Mouse (Mus musculus): Measurements from ENCODE around the gene Atraid. TPM values are rescaled to one million over a fixed set of nuclear protein-coding genes. Genes with fewer than 3 reads are reported as not detected.
"Not testable (repeated sequence)": the region's sequence is repeated elsewhere in the genome, so short reads cannot be mapped to it uniquely, and the experiment has no call there.

Gene Atraid
- polyA plus RNA-seq, 1 experiment from 2014 or later: 163 TPM

DNA sequence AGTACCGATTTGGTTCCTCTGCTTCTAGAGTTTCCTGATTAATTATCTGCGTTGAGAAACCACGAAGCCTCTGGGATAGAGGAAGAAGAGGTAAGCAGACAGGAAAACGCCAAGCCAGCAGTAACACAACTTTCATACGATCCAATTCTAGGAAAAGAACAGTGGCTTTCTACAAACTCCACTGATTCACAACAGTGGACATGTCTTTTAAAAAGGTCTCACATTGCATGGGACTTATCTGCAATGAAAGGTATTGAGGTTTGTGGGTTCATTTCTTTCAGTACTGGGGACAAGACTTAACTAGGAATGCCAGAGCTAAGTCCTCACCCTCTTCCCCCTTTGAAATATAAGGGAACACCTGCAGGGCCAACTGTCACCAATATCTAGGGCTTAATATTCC lies 1.0 kb upstream of the Atraid start:
- Histone ChIP-seq H3K27ac (replicated peaks; ENCODE audit: low read depth, low read length) (no peak overlapping the region), H3K4me3 (replicated peaks; ENCODE audit: low read depth, low read length) (peak overlapping the region; percentile 59), H3K27me3 (ENCODE audit: control insufficient read depth, insufficient read depth, low read length) (no peaks in the 10 kb centered on the region), H3K4me1 (ENCODE audit: control insufficient read depth, insufficient read depth, low read length) (peaks cover 6% of the 10 kb centered on the region; the same call in 1 of the 2 replicates), H3K9me3 (ENCODE audit: control insufficient read depth, low read length) (no peaks in the 10 kb centered on the region), H3K36me3 (ENCODE audit: control insufficient read depth, insufficient read depth, low read length) (peaks cover 30% of the 10 kb centered on the region), H3K9ac (replicated peaks; ENCODE audit: low read length) (peak overlapping the region; percentile 73; the same call in 1 of the 2 replicates), H3K4me2 (ENCODE audit: low read length) (peak overlapping the region; percentile 62)
- DNase-seq (no peak), ATAC-seq (ENCODE audit: low FRiP score, low TSS enrichment) (no peak)
- WGBS: 89% methylated on average over 5 of the region's 5 CpGs

DNA sequence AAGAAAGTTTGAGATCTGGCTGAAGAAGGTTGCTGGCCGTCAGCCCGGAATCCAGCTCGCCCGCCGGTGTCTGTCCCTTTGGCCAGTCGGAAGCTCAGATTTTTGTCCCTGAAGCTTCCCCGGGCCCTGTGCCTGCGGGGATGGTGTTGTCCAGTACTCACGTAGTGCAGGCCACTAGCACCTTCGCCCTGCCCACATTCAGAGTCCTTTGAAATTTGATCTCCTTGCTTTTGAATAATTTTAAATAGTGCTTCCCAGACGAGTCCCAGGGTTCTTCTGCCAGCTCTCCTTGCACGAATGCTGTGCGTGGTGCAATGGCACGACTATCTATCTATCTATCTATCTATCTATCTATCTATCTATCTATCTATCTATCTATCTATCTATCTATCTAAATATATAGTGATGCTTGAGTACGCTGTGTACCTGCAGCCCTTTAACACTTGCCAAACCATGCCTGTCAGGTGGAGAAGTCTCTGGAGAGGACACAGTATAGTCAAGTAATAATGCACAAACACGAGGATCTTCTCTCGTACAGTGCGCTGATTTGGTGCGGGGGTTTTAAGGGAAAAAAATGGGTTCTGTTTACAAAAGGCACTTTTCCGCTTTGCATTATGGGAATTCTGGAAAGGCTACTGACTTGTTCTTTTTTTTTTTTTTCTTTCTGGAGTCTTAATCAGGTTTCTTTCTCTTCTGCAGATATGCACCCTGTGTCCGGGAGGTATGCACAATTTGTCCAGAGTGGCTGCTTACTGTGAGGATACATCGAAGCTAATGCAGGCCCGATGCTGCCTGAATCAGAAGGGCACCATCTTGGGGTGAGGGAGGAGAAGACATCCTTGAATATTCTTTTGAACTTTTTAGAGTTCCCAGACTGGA lies 890 bp downstream of the Atraid start, which contains the start of gene Slc5a6:
Slc5a6 (minus strand) TSS at position 162 of the 879 bp plus-strand sequence.
- H3K36me3 ChIP-seq (ENCODE audit: control insufficient read depth, insufficient read depth, low read length): peaks cover 19% of the 10 kb centered on the region
- ATAC-seq (ENCODE audit: low FRiP score, low TSS enrichment) (peak; percentile 29; the same call in 1 of the 2 replicates), DNase-seq (peak; percentile 77)
- H3K27me3 ChIP-seq (ENCODE audit: control insufficient read depth, insufficient read depth, low read length): no peaks in the 10 kb centered on the region
- peak within 1 kb of the TSS; percentile 62 for H3K4me2 ChIP-seq (ENCODE audit: low read length)
- H3K9ac ChIP-seq (replicated peaks; ENCODE audit: low read length): peak within 1 kb of the TSS; percentile 73
- WGBS: under 1% methylated on average over 23 of the region's 23 CpGs
- peaks cover 9% of the 10 kb centered on the region for H3K4me1 ChIP-seq (ENCODE audit: control insufficient read depth, insufficient read depth, low read length)
- H3K9me3 ChIP-seq (ENCODE audit: control insufficient read depth, low read length): no peaks in the 10 kb centered on the region
- H3K27ac ChIP-seq (replicated peaks; ENCODE audit: low read depth, low read length): peak within 1 kb of the TSS; percentile 95
- peak within 1 kb of the TSS; percentile 59 for H3K4me3 ChIP-seq (replicated peaks; ENCODE audit: low read depth, low read length)

DNA sequence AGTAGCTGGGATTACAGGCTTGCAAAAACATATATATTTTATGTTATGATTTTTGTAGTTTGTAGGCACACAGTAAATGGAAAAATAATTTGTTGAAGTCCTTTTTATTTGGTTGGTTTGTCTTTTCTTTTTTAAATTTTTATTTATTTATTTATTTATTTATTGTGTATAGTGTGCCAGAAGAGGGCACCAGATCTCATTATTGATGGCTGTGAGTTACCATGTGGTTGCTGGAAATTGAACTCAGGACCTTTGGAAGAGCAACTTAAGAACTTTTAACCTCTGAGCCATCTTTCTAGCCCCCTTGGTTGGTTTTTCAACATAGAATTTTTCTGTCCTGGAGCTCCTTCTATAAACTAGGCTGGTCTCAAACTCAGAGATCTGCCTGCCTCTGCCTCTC lies 2.3 kb downstream of the Atraid start:
- H3K9ac ChIP-seq (replicated peaks; ENCODE audit: low read length): no peak overlapping the region
- no peak for ATAC-seq (ENCODE audit: low FRiP score, low TSS enrichment)
- H3K4me1 ChIP-seq (ENCODE audit: control insufficient read depth, insufficient read depth, low read length): peaks cover 14% of the 10 kb centered on the region
- H3K4me3 ChIP-seq (replicated peaks; ENCODE audit: low read depth, low read length): no peak overlapping the region
- no peak for DNase-seq
- no peak overlapping the region for H3K4me2 ChIP-seq (ENCODE audit: low read length)
- H3K27ac ChIP-seq (replicated peaks; ENCODE audit: low read depth, low read length): no peak overlapping the region
- 0 out of 2 replicates have a peak, but pooled peaks cover 7% of the 10 kb centered on the region for H3K36me3 ChIP-seq (ENCODE audit: control insufficient read depth, insufficient read depth, low read length)
- H3K27me3 ChIP-seq (ENCODE audit: control insufficient read depth, insufficient read depth, low read length): no peaks in the 10 kb centered on the region
- H3K9me3 ChIP-seq (ENCODE audit: control insufficient read depth, low read length): no peaks in the 10 kb centered on the region

DNA sequence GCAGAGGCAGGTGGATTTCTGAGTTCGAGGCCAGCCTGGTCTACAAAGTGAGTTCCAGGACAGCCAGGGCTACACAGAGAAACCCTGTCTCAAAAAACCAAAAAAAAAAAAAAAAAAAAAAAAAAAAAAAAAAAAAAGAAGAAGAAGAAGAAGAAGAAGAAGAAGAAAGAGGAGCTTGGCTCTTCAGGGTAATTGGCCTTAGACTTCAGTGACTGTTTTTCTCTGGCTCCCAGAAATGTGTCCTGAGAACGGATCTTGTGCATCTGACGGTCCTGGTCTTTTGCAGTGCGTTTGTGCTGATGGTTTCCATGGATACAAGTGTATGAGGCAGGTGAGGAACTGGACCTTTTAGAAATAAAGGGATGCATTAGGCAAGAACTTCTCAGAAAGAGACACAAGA lies 5.6 kb downstream of the Atraid start:
- H3K4me2 ChIP-seq (ENCODE audit: low read length): peak overlapping the region; percentile 96
- peak overlapping the region; percentile 63 for H3K4me3 ChIP-seq (replicated peaks; ENCODE audit: low read depth, low read length)
- ATAC-seq (ENCODE audit: low FRiP score, low TSS enrichment); H3K27me3 ChIP-seq (ENCODE audit: control insufficient read depth, insufficient read depth, low read length); H3K9me3 ChIP-seq (ENCODE audit: control insufficient read depth, low read length); DNase-seq: not testable (repeated sequence)
- peaks cover 15% of the 10 kb centered on the region for H3K4me1 ChIP-seq (ENCODE audit: control insufficient read depth, insufficient read depth, low read length)
- 57% methylated on average over 4 of the region's 4 CpGs for WGBS
- peak overlapping the region; percentile 77 for H3K9ac ChIP-seq (replicated peaks; ENCODE audit: low read length)
- peak overlapping the region; percentile 78 for H3K27ac ChIP-seq (replicated peaks; ENCODE audit: low read depth, low read length)
- peaks cover 11% of the 10 kb centered on the region; the same call in 1 of the 2 replicates for H3K36me3 ChIP-seq (ENCODE audit: control insufficient read depth, insufficient read depth, low read length)

DNA sequence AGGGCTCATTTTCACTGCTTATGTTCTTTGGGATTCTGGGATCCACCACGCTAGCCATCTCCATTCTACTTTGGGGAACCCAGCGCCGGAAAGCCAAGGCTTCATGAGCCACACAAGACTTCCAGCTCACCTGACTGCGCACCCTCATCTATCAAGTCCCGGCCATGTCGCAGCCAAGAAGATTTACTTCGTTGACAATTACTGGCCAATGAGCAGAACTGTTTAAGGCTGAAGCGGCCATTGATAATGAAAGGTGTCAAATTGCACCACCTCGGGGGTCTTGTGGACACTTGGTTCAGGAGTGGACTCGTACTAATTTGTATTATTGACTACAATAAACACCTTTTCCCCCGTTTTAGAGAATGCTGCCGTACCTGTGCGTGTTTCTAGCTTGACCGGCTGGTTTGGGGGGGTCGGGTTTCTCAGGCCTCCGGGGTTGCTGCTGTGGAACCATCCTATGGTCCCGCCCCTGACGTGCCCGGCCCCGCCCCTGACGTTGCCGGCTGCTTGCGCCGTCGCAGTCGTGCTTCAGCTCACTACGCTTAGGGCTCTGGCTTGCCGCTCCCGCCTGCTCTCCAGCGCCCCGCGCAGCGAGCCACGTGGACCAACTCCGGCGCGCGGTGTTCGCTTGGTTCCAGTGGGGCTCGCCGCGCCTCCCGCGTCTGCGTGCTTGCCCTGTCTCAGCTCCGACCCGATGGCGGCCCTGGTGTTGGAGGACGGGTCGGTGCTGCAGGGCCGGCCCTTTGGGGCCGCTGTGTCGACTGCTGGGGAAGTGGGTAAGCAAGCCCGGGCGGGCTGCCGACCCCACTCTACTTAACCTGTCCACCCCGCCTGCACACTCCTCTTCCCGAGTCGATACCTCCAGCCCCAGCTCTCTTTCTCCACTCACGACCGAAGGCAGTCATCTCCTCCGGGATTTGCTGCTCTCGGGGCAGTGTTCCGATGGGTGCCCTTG lies 6.4 kb downstream of the Atraid start, which contains the start of gene Cad:
Cad (plus strand) TSS at position 520 of the 955 bp plus-strand sequence.
- peak within 1 kb of the TSS; percentile 96 for H3K4me2 ChIP-seq (ENCODE audit: low read length)
- H3K36me3 ChIP-seq (ENCODE audit: control insufficient read depth, insufficient read depth, low read length): peaks cover 18% of the 10 kb centered on the region
- peak; percentile 96 for DNase-seq
- peak within 1 kb of the TSS; percentile 77 for H3K9ac ChIP-seq (replicated peaks; ENCODE audit: low read length)
- H3K27ac ChIP-seq (replicated peaks; ENCODE audit: low read depth, low read length): peak within 1 kb of the TSS; percentile 78
- ATAC-seq (ENCODE audit: low FRiP score, low TSS enrichment): peak; percentile 97
- peak within 1 kb of the TSS; percentile 63 for H3K4me3 ChIP-seq (replicated peaks; ENCODE audit: low read depth, low read length)
- WGBS: under 1% methylated on average over 64 of the region's 64 CpGs
- no peaks in the 10 kb centered on the region for H3K9me3 ChIP-seq (ENCODE audit: control insufficient read depth, low read length)
- H3K4me1 ChIP-seq (ENCODE audit: control insufficient read depth, insufficient read depth, low read length): peaks cover 15% of the 10 kb centered on the region
- H3K27me3 ChIP-seq (ENCODE audit: control insufficient read depth, insufficient read depth, low read length): no peaks in the 10 kb centered on the region

DNA sequence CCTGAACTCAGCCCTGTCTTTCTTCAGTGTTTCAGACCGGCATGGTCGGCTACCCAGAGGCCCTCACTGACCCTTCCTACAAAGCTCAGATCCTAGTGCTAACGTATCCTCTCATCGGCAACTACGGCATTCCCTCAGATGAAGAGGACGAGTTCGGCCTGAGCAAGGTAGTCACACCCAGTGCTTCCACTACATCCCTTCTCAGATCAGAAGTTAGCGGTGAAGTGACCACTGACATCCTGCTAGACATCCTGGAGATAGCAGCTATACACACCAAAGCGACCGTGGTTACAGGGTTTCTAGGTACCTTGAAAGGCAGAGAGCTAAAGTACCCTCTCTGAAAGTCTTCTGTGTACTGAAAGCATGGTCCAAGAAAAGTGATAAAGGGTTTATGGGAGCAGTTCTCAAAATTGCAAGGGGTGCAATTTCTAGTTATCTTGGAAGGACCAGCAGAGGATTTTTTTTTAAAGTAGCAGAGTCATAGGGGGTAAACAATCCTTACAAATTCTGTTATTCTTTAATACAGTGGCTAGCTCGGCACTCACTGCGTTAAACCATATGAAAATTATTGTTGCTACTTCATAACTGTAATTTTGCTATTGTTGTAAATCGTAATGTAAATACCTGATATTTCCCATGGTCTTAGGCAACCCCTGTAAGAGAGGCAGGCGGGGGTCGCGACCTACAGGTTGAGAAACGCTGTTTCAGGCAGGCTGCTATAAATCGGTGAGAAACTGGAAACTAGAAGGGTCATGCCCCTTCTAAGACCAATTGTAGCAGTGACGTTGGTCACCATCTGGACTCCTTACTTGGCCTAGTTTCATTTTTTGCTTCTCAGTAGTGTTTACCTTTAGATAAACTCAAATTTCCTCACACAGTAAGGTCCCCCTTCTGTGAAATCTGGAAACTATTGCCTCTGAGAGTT lies 7.4 kb downstream of the Atraid start:
- ATAC-seq (ENCODE audit: low FRiP score, low TSS enrichment): no peak; the same call in 1 of the 2 replicates
- H3K4me3 ChIP-seq (replicated peaks; ENCODE audit: low read depth, low read length): peak overlapping the region; percentile 63
- H3K4me2 ChIP-seq (ENCODE audit: low read length): peak overlapping the region; percentile 96
- H3K4me1 ChIP-seq (ENCODE audit: control insufficient read depth, insufficient read depth, low read length): peaks cover 15% of the 10 kb centered on the region
- H3K27me3 ChIP-seq (ENCODE audit: control insufficient read depth, insufficient read depth, low read length): no peaks in the 10 kb centered on the region
- H3K9ac ChIP-seq (replicated peaks; ENCODE audit: low read length): peak overlapping the region; percentile 77
- no peak for DNase-seq
- 24% methylated on average over 19 of the region's 19 CpGs for WGBS
- H3K9me3 ChIP-seq (ENCODE audit: control insufficient read depth, low read length): no peaks in the 10 kb centered on the region
- peaks cover 28% of the 10 kb centered on the region for H3K36me3 ChIP-seq (ENCODE audit: control insufficient read depth, insufficient read depth, low read length)
- H3K27ac ChIP-seq (replicated peaks; ENCODE audit: low read depth, low read length): peak overlapping the region; percentile 70

DNA sequence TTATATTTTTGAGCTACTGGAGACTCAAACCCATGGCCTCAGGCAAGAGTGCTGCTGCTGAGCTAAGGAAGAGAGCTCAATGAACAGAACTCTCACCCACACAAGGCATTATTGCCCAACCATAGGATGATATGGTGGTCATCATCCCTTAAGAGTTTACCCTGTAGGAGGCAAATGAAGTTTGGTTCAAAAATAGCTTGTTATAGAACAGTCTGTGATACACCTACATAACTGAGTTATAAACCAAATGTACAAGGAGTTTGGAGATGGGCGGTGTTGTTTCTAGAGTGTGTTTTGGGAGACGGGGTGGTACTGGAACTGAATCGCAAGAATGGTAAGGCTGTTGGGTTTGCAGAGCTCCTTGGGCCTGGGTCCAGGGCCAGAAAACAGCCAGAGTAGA lies 21.7 kb downstream of the Atraid start:
- Histone ChIP-seq H3K4me1 (ENCODE audit: control insufficient read depth, insufficient read depth, low read length) (no peaks in the 10 kb centered on the region), H3K27me3 (ENCODE audit: control insufficient read depth, insufficient read depth, low read length) (no peaks in the 10 kb centered on the region), H3K4me2 (ENCODE audit: low read length) (no peak overlapping the region), H3K9me3 (ENCODE audit: control insufficient read depth, low read length) (no peaks in the 10 kb centered on the region), H3K9ac (replicated peaks; ENCODE audit: low read length) (no peak overlapping the region), H3K36me3 (ENCODE audit: control insufficient read depth, insufficient read depth, low read length) (peaks cover 91% of the 10 kb centered on the region), H3K27ac (replicated peaks; ENCODE audit: low read depth, low read length) (no peak overlapping the region), H3K4me3 (replicated peaks; ENCODE audit: low read depth, low read length) (no peak overlapping the region)
- DNase-seq (no peak), ATAC-seq (ENCODE audit: low FRiP score, low TSS enrichment) (no peak)
- 98% methylated on average over 3 of the region's 3 CpGs for WGBS
